Comparison of ENCODE assay signal across 9 mouse cellular contexts in the genomic region with DNA sequence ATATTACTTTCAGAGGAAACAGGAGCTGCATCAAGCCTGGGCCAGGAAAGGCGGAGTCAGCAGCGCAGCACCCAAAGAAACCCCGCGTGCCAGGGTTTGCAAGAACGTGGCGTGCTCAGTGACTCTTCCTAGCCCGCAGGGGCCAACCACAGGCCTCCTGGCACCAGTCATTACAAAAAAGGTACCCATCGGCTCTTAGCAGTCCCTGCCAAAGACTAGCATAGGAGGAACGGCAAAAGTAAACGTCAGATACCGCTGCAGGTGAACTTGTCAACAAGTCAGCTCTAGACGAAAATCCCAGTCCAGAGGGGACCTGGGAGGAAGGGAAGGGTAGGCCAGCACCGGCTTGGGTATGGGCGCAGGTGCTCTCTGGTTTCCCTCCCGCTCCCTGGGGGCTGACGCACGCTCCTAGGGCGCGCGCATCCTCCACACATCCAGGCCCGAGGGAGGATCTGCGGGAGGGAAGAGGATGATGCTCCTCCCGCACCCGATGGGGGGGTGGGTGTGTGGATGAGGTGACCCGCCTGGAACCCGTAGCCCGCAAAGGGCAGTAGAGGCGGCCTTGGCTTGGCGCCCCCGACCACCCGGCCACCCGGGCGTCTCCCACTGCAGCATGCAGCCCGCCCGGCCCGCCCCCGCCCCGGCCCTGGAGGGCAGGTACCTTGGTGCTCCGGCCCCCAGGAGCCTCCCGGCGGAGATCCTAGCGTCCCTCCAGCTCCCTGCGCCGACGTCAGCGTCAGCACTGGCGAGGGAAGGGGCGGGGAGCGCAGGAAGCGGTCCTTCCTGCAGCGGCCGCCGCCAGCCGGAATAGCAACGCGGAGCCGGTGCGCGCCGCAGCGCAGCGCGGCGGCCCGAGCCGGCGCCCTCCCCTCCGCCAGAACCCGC. TPM values are rescaled to one million over a fixed set of nuclear protein-coding genes. Genes with fewer than 3 reads are reported as not detected.
DNase-seq lines count a peak whose midpoint lies in the region; ATAC-seq and TF ChIP-seq lines count a peak whose summit lies in the region.
"Had no signal": no experiment of that assay in that cellular context is flagged by ENCODE, and none has a peak within 500 bp of the region (broad histone marks: within the 10 kb centered on the region; RNA-seq: fewer than 3 reads in every experiment).

No protein-coding gene starts in this region.

- 2% methylated on average over 66 of the region's 69 CpGs for WGBS in spleen, adult 2 months
- 1% methylated on average over 42 of the region's 69 CpGs for WGBS in intestine, embryonic 16.5 days

- no peak for TF ChIP-seq POLR2A in spleen, adult 2 months (IDR thresholded peaks at IDR 0.05; ENCODE audit: low read depth, low read length)

- peak; percentile 93 for ATAC-seq in granulocyte monocyte progenitor cell, adult 5-6 weeks (replicated peaks; ENCODE audit: poor library complexity, severe bottlenecking)
- ATAC-seq in intestine, embryonic 16.5 days, result peak; percentile 96

- peak overlapping the region; percentile 49 for H3K4me3 ChIP-seq in spleen, adult 2 months (ENCODE audit: extremely low read depth, insufficient read depth, insufficient read length)
- H3K4me3 ChIP-seq in intestine, embryonic 16.5 days (ENCODE audit: low read length), result peak overlapping the region; percentile 65
- H3K4me3 ChIP-seq in megakaryocyte, embryonic 14.5 days (replicated peaks), result peak overlapping the region; percentile 96

- H3K9me3 ChIP-seq in intestine, embryonic 16.5 days (ENCODE audit: control insufficient read depth, low read length), result no peaks in the 10 kb centered on the region
- no peaks in the 10 kb centered on the region for H3K9me3 ChIP-seq in megakaryocyte, embryonic 14.5 days

- H3K27ac ChIP-seq in spleen, adult 2 months (ENCODE audit: insufficient read depth, low read length), result peak overlapping the region; percentile 5; the same call in 1 of the 2 replicates
- peak overlapping the region; percentile 43 for H3K27ac ChIP-seq in intestine, embryonic 16.5 days (ENCODE audit: low read length)

- no peak for TF ChIP-seq CTCF in spleen, adult 2 months (IDR thresholded peaks at IDR 0.05; ENCODE audit: extremely low read depth, insufficient read depth, insufficient read length, insufficient replicate concordance)

- no peak for DNase-seq in spleen, adult 2 months (ENCODE audit: low read depth in 1 of 2, low spot score in 2 of 2)
- DNase-seq in spleen, postnatal 36 days (ENCODE audit: low spot score in 2 of 2), result no peak
- peak; percentile 78 for DNase-seq in embryo, embryonic 10.5 days (ENCODE audit: low spot score)
- peak; percentile 73 to 77 for DNase-seq in left cerebral cortex, postnatal 14 days (ENCODE audit: low spot score in 2 of 2)
- DNase-seq in right cerebral cortex, postnatal 25 days, result peak; percentile 85

- peak overlapping the region; percentile 94 for H3K4me2 ChIP-seq in intestine, embryonic 16.5 days (ENCODE audit: low read depth, low read length)

- peak overlapping the region; percentile 74 for H3K9ac ChIP-seq in intestine, embryonic 16.5 days (ENCODE audit: low read depth, low read length)

- intact Hi-C loops in left cerebral cortex, postnatal 14 days (cut with DNase I), result no loop called here

- H3K4me1 ChIP-seq in spleen, adult 2 months (ENCODE audit: control insufficient read depth, insufficient read depth, insufficient read length), result peaks cover 5% of the 10 kb centered on the region; the same call in 1 of the 2 replicates
- H3K4me1 ChIP-seq in intestine, embryonic 16.5 days (ENCODE audit: control insufficient read depth, insufficient read depth, low read length), result peaks cover 3% of the 10 kb centered on the region; the same call in 1 of the 2 replicates
- H3K4me1 ChIP-seq in megakaryocyte, embryonic 14.5 days, result peaks cover 33% of the 10 kb centered on the region

- H3K36me3 ChIP-seq in spleen, adult 2 months (ENCODE audit: control insufficient read depth, insufficient read depth, low read length), result no peaks in the 10 kb centered on the region
- no peaks in the 10 kb centered on the region for H3K36me3 ChIP-seq in intestine, embryonic 16.5 days (ENCODE audit: control insufficient read depth, insufficient read depth, low read length)
- H3K36me3 ChIP-seq in megakaryocyte, embryonic 14.5 days (replicated peaks; ENCODE audit: low read length), result peaks cover 13% of the 10 kb centered on the region

- peaks cover 8% of the 10 kb centered on the region for H3K27me3 ChIP-seq in spleen, adult 2 months (ENCODE audit: control insufficient read depth, insufficient read depth, low read length)
- H3K27me3 ChIP-seq in intestine, embryonic 16.5 days (replicated peaks; ENCODE audit: control insufficient read depth, insufficient read depth, low read length), result no peaks in the 10 kb centered on the region
- peaks cover 15% of the 10 kb centered on the region for H3K27me3 ChIP-seq in megakaryocyte, embryonic 14.5 days (replicated peaks)
- H3K27me3 ChIP-seq: CH12.LX had no signal

RNA-seq across cellular contexts. Expression of gene Ica1, which starts 0.6 kb away (rescaled TPM):
- polyA plus RNA-seq in spleen, adult 2 months (2012; rRNA removed), result 0.95 and 1.3 TPM in 2 replicates
- 21.6 and 36.8 TPM in 2 replicates for total RNA-seq in granulocyte monocyte progenitor cell, adult 5-6 weeks (2014; fragmentation: Nextera tagmentation)
- total RNA-seq in granulocyte monocyte progenitor cell, adult 5-6 weeks (2017), result 24.4 and 33.1 TPM in 2 replicates
- polyA plus RNA-seq in intestine, embryonic 16.5 days (2015; fragmentation: Nextera tagmentation; extraction: Ambion mirVana), result 18.9 and 19.2 TPM in 2 replicates
- total RNA-seq in left cerebral cortex, postnatal 14 days (2021), result 10 to 100 TPM; 63.2 to 70.0 TPM
- polyA plus RNA-seq in megakaryocyte, embryonic 14.5 days (2012; ENCODE audit: insufficient read depth, low replicate concordance), result 14.6 and 48.6 TPM in 2 replicates

Comparison
In these comparisons a context has a peak if more than half of its experiments do, and no peak if none do; other contexts are left out.
1. DNase-seq: peak in embryo, embryonic 10.5 days (single experiment), left cerebral cortex, postnatal 14 days (2 of 2) and right cerebral cortex, postnatal 25 days (single experiment); none in spleen, adult 2 months (0 of 2) and spleen, postnatal 36 days (0 of 2).
2. Peak in every context shown above with its lines, with median percentiles within 50 percentile points of each other: H3K4me3 ChIP-seq.